Mouse (Mus musculus) layer of hippocampus, adult 8-10 months (tissue): Measurements from ENCODE around the gene Tpd52l1. TPM values are rescaled to one million over a fixed set of nuclear protein-coding genes. Genes with fewer than 3 reads are reported as not detected.
"Not testable (repeated sequence)": the region's sequence is repeated elsewhere in the genome, so short reads cannot be mapped to it uniquely, and the experiment has no call there.

Source experiments
- DNase-seq, 2 experiments: peaks; one replicate each; pipeline ENCODE4 v3.0.0; 2022; ENCODE audit warnings: low spot score in 2 of 2
- total RNA-seq, 4 experiments: library from RNA; stranded (reverse); gene quantifications; 2 replicates each; pipeline ENCODE4 v1.2.4; 2022

The Tpd52l1 gene
- total RNA-seq = 10 to 100 TPM; 29.8 to 32.1 (median 31.4) TPM

- peak; percentile 70 to 87 for DNase-seq
Measured at GRCm38 (mm10) chr10:31445291-31446124, at the start of gene Tpd52l1. Tpd52l1 (minus strand) TSS chr10:31445958.

GRCm38 (mm10) chr10:31494296-31494695 lies 48.5 kb upstream of the Tpd52l1 start:
- DNase-seq = no peak

- no peak for DNase-seq
Measured at GRCm38 (mm10) chr10:31467043-31467898, 21.5 kb upstream of the Tpd52l1 start.

- no peak for DNase-seq
Measured at GRCm38 (mm10) chr10:31465840-31466541, 20.2 kb upstream of the Tpd52l1 start.

GRCm38 (mm10) chr10:31465424-31465823 lies 19.7 kb upstream of the Tpd52l1 start:
- no peak for DNase-seq

- DNase-seq = no peak
Measured at GRCm38 (mm10) chr10:31463044-31463443, 17.3 kb upstream of the Tpd52l1 start.

- no peak for DNase-seq
Measured at GRCm38 (mm10) chr10:31456806-31457205, 11.0 kb upstream of the Tpd52l1 start.

- no peak for DNase-seq
Measured at GRCm38 (mm10) chr10:31447083-31447482, 1.3 kb upstream of the Tpd52l1 start.

GRCm38 (mm10) chr10:31444206-31444605 lies 1.6 kb downstream of the Tpd52l1 start:
- no peak for DNase-seq

GRCm38 (mm10) chr10:31441491-31441890 lies 4.3 kb downstream of the Tpd52l1 start:
- DNase-seq = no peak

GRCm38 (mm10) chr10:31436047-31436446 lies 9.7 kb downstream of the Tpd52l1 start:
- no peak for DNase-seq

GRCm38 (mm10) chr10:31417956-31418355 lies 27.8 kb downstream of the Tpd52l1 start:
- DNase-seq = no peak

- no peak for DNase-seq
Measured at GRCm38 (mm10) chr10:31392990-31393389, 52.8 kb downstream of the Tpd52l1 start.

- no peak for DNase-seq
Measured at GRCm38 (mm10) chr10:31390777-31391395, 54.9 kb downstream of the Tpd52l1 start.

GRCm38 (mm10) chr10:31388566-31388965 lies 57.2 kb downstream of the Tpd52l1 start:
- DNase-seq = not testable (repeated sequence)

- DNase-seq = not testable (repeated sequence)
Measured at GRCm38 (mm10) chr10:31370200-31370599, 75.6 kb downstream of the Tpd52l1 start.

- no peak for DNase-seq
Measured at GRCm38 (mm10) chr10:31359749-31360148, 86.0 kb downstream of the Tpd52l1 start.

- DNase-seq = no peak
Measured at GRCm38 (mm10) chr10:31354886-31355461, 90.8 kb downstream of the Tpd52l1 start.

- DNase-seq = no peak
Measured at GRCm38 (mm10) chr10:31354141-31354540, 91.6 kb downstream of the Tpd52l1 start.

- DNase-seq = no peak
Measured at GRCm38 (mm10) chr10:31352845-31353427, 92.8 kb downstream of the Tpd52l1 start.
